Mouse (Mus musculus) neural tube, embryonic 13.5 days (tissue): ENCODE data around the gene Snrpc. TPM values are rescaled to one million over a fixed set of nuclear protein-coding genes. Genes with fewer than 3 reads are reported as not detected.

Experiments
- ATAC-seq: fragments of 200-750 bp; cut with Nextera tagmentation; 2 replicates; pipeline ENCODE4 v1.8.0; 2017; ENCODE audit warnings: low read depth, mild to moderate bottlenecking, moderate TSS enrichment, moderate library complexity
- H3K27ac ChIP-seq: fragments of 300-500 bp; sonication (generic); replicated peaks from 2 replicates; pipeline ENCODE4 v1.5.1; 2015; ENCODE audit warnings: moderate library complexity, mild to moderate bottlenecking, inconsistent platforms
- H3K27me3 ChIP-seq: fragments of 300-500 bp; sonication (generic); 2 replicates; pipeline ENCODE4 v1.6.1; 2015; ENCODE audit warnings: mild to moderate bottlenecking, inconsistent platforms
- H3K36me3 ChIP-seq: fragments of 300-500 bp; sonication (generic); 2 replicates; pipeline ENCODE4 v1.6.1; 2015; ENCODE audit warnings: mild to moderate bottlenecking, inconsistent platforms
- H3K4me1 ChIP-seq: fragments of 300-500 bp; sonication (generic); replicated peaks from 2 replicates; pipeline ENCODE4 v1.6.1; 2015; ENCODE audit warnings: inconsistent platforms
- H3K4me2 ChIP-seq: fragments of 300-500 bp; sonication (generic); 2 replicates; pipeline ENCODE4 v1.6.1; 2015; ENCODE audit warnings: inconsistent platforms, mild to moderate bottlenecking, moderate library complexity
- H3K4me3 ChIP-seq: fragments of 300-500 bp; sonication (generic); 2 replicates; pipeline ENCODE4 v1.5.1; 2015; ENCODE audit warnings: mild to moderate bottlenecking, inconsistent platforms
- H3K9ac ChIP-seq: fragments of 300-500 bp; sonication (generic); 2 replicates; pipeline ENCODE4 v1.6.1; 2015; ENCODE audit warnings: moderate library complexity, mild to moderate bottlenecking, inconsistent platforms
- H3K9me3 ChIP-seq: fragments of 300-500 bp; sonication (generic); 2 replicates; pipeline ENCODE4 v1.6.1; 2016; ENCODE audit warnings: inconsistent platforms
- WGBS: fragments of 180-500 bp; shearing (Covaris S2); methylation state at CpG from one replicate; pipeline ENCODE4 v1.1.7; 2015; 5-methylcytosine and 5-hydroxymethylcytosine counted together
- polyA plus RNA-seq: library from polyadenylated mRNA; unstranded; fragments of >200 nt; fragmentation: Nextera tagmentation; extraction: Ambion mirVana; gene quantifications from 2 replicates; pipeline ENCODE4 v1.2.1, GENCODE M21; 2015

Snrpc gene
- polyA plus RNA-seq, 1 experiment from 2014 or later = 271 TPM

DNA sequence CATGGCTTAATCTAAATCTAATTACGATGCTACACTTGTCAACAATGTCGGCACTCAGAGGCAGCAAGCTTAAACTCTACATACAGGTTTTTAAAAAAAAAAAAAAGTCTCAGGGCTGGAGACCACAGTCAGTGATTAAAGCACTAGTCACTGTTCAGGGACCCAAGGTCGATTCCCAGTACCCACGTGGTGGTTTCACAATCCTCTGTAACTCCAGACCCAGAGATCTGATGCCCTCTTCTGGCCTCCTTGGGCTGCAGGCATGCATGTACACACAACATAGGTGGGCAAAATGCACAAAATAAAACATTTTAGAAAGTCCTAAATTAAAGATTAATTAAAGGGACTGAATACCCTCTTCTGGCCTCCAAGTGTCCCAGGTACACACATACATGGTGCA is 34.2 kb upstream of the Snrpc start:
- ATAC-seq = no peak
- 76% methylated on average over 4 of the region's 4 CpGs for WGBS
- Histone ChIP-seq H3K9me3 (no peaks in the 10 kb centered on the region), H3K27ac (no peak overlapping the region), H3K4me3 (no peak overlapping the region), H3K9ac (no peak overlapping the region), H3K36me3 (no peaks in the 10 kb centered on the region), H3K4me1 (peaks cover 25% of the 10 kb centered on the region), H3K4me2 (no peak overlapping the region), H3K27me3 (no peaks in the 10 kb centered on the region)

DNA sequence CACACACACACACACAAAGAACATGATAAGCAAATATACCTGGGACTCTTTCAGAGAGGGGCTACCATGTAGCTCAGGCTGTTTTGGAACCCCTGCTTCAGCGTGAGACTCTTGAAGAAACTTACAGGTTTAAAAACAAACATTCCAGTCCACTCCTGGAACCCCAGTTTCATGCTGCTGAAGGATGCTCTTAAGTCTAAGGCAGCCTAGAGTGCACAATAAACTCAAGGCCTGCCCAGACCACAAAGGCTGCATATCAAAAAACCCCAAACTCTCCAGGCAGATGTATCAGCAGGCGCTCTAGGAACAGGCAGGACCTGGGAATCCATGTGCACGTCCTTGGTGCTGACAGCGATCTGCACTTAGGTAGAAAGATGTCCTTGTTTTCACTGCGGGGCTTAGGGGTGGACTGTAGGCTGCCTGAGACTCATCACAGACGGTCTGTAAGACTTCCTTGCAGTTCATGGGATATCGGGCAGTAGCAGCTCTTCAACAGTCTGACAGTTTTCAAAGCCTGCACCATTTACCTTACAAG is 33.7 kb upstream of the Snrpc start:
- no peaks in the 10 kb centered on the region for H3K36me3 ChIP-seq
- WGBS = 88% methylated on average over 7 of the region's 7 CpGs
- no peak overlapping the region for H3K4me3 ChIP-seq
- no peak overlapping the region for H3K4me2 ChIP-seq
- no peak for ATAC-seq
- no peak overlapping the region for H3K27ac ChIP-seq
- no peaks in the 10 kb centered on the region for H3K27me3 ChIP-seq
- 0 out of 2 replicates have a peak overlapping the region, but pooled peaks have one; percentile 5 for H3K9ac ChIP-seq
- no peaks in the 10 kb centered on the region for H3K9me3 ChIP-seq
- peaks cover 21% of the 10 kb centered on the region for H3K4me1 ChIP-seq

DNA sequence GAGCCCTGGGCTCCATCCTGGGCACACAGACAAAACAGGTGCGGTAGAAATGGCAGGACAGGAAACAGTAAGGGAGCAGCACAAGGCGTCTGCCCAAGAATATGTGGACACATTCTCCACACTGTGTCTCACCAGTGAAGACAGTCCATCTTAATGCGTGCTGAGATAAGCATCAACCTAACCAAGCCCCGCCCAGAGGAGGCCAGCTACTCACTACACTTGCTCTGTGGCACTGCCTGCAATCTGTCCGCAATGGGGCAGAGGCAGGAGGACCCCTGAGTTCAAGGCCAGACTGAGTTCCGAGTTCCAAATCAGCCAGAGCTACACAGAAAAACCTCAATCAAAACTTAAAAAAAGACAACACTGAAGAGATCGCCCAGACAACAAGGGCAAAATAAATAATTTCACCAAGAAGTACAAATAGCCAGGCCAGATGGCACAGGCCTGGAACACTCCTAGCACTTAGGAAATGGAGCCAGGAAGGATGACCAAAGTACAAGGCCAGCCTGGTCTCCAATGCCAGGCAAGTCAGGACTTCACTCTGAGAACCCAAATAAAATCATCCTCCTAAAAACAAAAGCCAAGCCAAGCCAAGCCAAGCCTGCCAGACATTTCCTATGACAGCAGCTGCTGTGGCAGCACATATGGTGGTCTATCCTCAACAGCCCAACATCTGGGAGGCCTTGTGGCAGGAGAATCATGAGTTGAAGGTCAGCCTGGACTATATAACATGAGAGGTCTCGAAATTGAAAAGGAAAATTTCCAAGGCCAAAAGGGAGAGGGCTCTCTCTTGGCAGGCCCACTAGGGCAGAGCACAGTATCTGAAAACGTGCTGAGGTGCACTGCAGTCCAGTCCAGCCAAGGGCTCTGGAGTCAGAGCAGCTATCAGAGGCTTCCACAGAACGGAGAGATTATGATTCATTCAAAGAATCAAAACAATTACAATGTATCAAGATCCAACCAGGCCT is 32.9 kb upstream of the Snrpc start:
- no peaks in the 10 kb centered on the region for H3K36me3 ChIP-seq
- no peak overlapping the region for H3K27ac ChIP-seq
- ATAC-seq = no peak
- no peak overlapping the region for H3K4me2 ChIP-seq
- WGBS = 87% methylated on average over 10 of the region's 10 CpGs
- H3K4me3 ChIP-seq = no peak overlapping the region
- H3K9me3 ChIP-seq = no peaks in the 10 kb centered on the region
- H3K4me1 ChIP-seq = peaks cover 15% of the 10 kb centered on the region
- H3K27me3 ChIP-seq = no peaks in the 10 kb centered on the region
- H3K9ac ChIP-seq = no peak overlapping the region

DNA sequence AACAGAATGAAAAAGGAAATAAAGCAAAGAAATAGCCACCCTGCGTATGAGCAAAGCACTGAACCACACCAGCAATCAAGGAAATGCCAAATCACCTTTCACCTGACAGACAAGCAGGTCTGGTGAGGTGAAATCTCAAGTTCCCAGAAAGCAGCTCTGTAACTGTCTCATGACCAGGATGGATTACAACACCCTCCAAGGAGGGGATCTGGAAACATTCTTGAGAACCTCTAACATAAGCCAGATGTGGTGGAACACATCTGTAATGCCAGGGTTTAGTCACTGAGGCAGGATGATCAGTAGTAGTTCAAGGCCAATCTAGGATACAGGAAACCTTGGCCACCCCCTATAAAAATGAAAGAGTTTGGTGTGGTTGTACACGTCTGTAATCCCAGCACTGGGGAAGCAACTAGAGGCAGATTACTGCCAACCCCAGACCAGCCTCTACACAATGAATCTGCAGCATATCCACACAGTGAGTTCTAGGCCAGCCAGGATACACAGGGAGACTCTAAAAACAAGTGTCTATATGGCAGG is 30.3 kb upstream of the Snrpc start:
- H3K4me3 ChIP-seq = no peak overlapping the region
- H3K27ac ChIP-seq = no peak overlapping the region
- no peaks in the 10 kb centered on the region for H3K36me3 ChIP-seq
- peaks cover 15% of the 10 kb centered on the region for H3K4me1 ChIP-seq
- H3K27me3 ChIP-seq = no peaks in the 10 kb centered on the region
- no peak overlapping the region for H3K9ac ChIP-seq
- no peak overlapping the region for H3K4me2 ChIP-seq
- 84% methylated on average over 2 of the region's 2 CpGs for WGBS
- no peak for ATAC-seq
- no peaks in the 10 kb centered on the region for H3K9me3 ChIP-seq

- Histone ChIP-seq H3K4me1 (peaks cover 11% of the 10 kb centered on the region; the same call in 1 of the 2 replicates), H3K27ac (no peak overlapping the region), H3K4me3 (no peak overlapping the region), H3K9me3 (no peaks in the 10 kb centered on the region), H3K4me2 (no peak overlapping the region), H3K36me3 (no peaks in the 10 kb centered on the region), H3K9ac (no peak overlapping the region), H3K27me3 (no peaks in the 10 kb centered on the region)
- WGBS = 91% methylated on average over 16 of the region's 16 CpGs
- no peak for ATAC-seq
Measured at GRCm38 (mm10) chr17:27810569-27811331, 27.2 kb upstream of the Snrpc start.

DNA sequence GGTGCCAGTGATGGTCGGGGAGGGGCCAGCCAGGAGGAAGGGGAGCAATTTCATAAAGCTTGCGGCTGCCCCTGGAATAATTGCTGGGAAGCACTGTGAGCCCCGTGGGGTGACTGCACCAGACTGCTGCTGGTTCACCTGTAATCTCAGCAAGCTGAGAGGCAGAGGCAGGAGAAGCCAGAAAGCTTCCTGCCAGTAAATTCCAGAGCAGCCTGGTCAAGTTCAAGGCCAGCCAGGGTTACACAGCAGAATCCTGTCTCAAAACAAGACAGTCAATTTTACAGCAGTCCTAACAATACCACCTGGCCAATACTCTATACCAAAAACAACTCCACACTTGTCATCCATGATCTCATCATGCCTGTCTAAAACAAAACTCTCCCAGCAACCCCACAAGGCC is 26.0 kb upstream of the Snrpc start:
- Histone ChIP-seq H3K9ac (no peak overlapping the region), H3K9me3 (no peaks in the 10 kb centered on the region), H3K27ac (no peak overlapping the region), H3K4me3 (no peak overlapping the region), H3K36me3 (no peaks in the 10 kb centered on the region), H3K4me1 (peaks cover 8% of the 10 kb centered on the region; the same call in 1 of the 2 replicates), H3K4me2 (no peak overlapping the region), H3K27me3 (no peaks in the 10 kb centered on the region)
- 79% methylated on average over 3 of the region's 3 CpGs for WGBS
- no peak for ATAC-seq

- H3K36me3 ChIP-seq = no peaks in the 10 kb centered on the region
- no peak for ATAC-seq
Measured at GRCm38 (mm10) chr17:27814606-27815005, 23.3 kb upstream of the Snrpc start.

GRCm38 (mm10) chr17:27819011-27819410 is 18.9 kb upstream of the Snrpc start:
- no peak for ATAC-seq
- Histone ChIP-seq H3K4me1 (peaks cover 34% of the 10 kb centered on the region), H3K9me3 (no peaks in the 10 kb centered on the region), H3K27me3 (no peaks in the 10 kb centered on the region), H3K27ac (no peak overlapping the region), H3K4me2 (peak overlapping the region; percentile 94), H3K9ac (peak overlapping the region; percentile 96), H3K4me3 (peak overlapping the region; percentile 99), H3K36me3 (no peaks in the 10 kb centered on the region)
- 34% methylated on average over 7 of the region's 7 CpGs for WGBS

More at GRCm38 (mm10) chr17:27814606-27815005, 23.3 kb upstream of the Snrpc start:
- Histone ChIP-seq H3K4me2 (no peak overlapping the region), H3K27ac (no peak overlapping the region), H3K4me3 (no peak overlapping the region), H3K9me3 (no peaks in the 10 kb centered on the region), H3K9ac (no peak overlapping the region), H3K27me3 (no peaks in the 10 kb centered on the region), H3K4me1 (peaks cover 32% of the 10 kb centered on the region)

- ATAC-seq = no peak
Measured at GRCm38 (mm10) chr17:27819521-27819970, 18.4 kb upstream of the Snrpc start.

DNA sequence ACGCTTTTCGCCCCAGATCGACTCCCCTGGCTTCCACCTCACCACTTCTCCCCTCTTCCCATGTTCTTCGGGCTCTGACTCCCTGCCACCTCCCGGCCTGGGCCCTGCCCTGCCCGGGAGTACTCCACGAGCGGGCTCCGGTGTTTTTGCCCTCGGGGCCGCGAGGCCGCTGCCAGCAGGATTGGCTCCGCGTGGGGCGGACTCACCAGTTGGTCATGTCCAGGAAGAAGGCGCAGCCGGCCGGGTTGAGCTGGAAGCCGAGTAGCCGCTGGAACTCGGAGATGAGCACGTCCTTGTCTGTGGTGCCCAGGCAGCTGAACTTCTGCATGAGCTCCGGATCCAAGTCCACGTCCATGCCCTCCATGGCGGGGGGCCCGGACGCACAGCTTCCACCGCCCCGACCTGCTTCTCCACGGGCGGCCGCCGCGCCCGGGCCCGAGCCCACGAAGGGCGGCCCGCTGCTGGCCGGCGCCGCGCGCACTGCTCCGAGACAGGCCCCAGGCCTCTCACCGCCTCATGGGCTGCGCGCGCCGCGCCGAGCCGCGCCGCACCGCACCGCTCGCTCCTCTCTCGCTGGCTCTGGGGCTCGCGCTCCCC is 17.9 kb upstream of the Snrpc start:
- Histone ChIP-seq H3K27me3 (no peaks in the 10 kb centered on the region), H3K4me3 (peak overlapping the region; percentile 99), H3K4me2 (peak overlapping the region; percentile 94), H3K9ac (peak overlapping the region; percentile 96), H3K27ac (peak overlapping the region; percentile 84), H3K4me1 (peaks cover 34% of the 10 kb centered on the region), H3K36me3 (no peaks in the 10 kb centered on the region), H3K9me3 (no peaks in the 10 kb centered on the region)
- ATAC-seq = peak; percentile 92
- under 1% methylated on average over 57 of the region's 62 CpGs for WGBS

More at GRCm38 (mm10) chr17:27819521-27819970, 18.4 kb upstream of the Snrpc start:
- no peaks in the 10 kb centered on the region for H3K9me3 ChIP-seq
- peak overlapping the region; percentile 94 for H3K4me2 ChIP-seq
- peak overlapping the region; percentile 99 for H3K4me3 ChIP-seq
- peaks cover 34% of the 10 kb centered on the region for H3K4me1 ChIP-seq
- under 1% methylated on average over 20 of the region's 20 CpGs for WGBS
- H3K9ac ChIP-seq = peak overlapping the region; percentile 96
- no peaks in the 10 kb centered on the region for H3K36me3 ChIP-seq
- H3K27ac ChIP-seq = peak overlapping the region; percentile 84
- H3K27me3 ChIP-seq = no peaks in the 10 kb centered on the region

DNA sequence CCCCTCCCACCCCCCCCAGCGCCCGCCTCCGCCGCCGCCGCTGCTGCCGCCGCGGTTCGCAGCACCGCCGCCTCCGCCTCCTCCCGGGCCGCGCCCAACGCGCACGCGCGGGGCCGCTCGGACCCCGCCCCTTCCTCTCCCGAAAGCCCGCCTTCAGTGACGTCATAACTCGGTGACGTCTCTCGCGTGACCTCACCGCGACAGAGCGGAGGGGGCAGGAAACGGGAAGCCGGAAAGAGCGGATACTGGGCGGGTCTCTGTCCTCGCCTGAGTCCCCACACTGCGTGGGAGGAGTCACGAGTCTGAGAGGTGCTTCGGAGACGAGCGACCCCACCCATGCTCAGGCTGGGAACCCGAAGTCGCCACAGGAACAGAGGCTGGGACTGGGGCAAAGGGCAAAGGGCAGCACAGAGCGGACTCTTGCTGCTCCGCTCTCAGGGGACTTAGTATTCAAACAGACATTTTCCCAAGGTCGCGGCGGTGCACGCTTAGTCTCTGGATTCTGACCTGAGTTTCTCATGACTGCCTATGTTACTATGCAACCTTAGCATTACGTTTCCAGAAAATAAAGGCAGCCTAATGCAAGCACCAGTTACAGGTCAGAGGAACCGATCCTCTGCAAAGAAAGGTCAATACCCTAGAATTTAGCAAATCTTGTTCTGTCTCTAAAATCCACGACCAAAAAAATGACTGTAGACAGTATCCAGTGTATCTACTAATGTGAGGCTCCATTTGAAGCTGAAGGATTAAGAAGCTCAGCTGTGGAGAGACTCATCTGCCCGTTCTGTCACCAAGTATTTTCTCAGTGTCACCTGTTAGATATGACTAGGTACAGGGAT is 17.2 kb upstream of the Snrpc start, which contains the start of gene D17Wsu92e:
Gene D17Wsu92e, minus strand, starts transcription at position 81 of the 839 bp plus-strand sequence.
- H3K36me3 ChIP-seq = no peaks in the 10 kb centered on the region

More for the DNA sequence above, 17.2 kb upstream of the Snrpc start, which contains the start of gene D17Wsu92e:
- Histone ChIP-seq H3K9me3 (no peaks in the 10 kb centered on the region), H3K4me2 (peak within 1 kb of the TSS; percentile 94), H3K27ac (peak within 1 kb of the TSS; percentile 90), H3K27me3 (no peaks in the 10 kb centered on the region), H3K4me1 (peaks cover 34% of the 10 kb centered on the region), H3K4me3 (peak within 1 kb of the TSS; percentile 99), H3K9ac (peak within 1 kb of the TSS; percentile 96)
- peak; percentile 97 for ATAC-seq
- WGBS = 3% methylated on average over 35 of the region's 56 CpGs
